ENCODE assay signal across 9 mouse cellular contexts in genomic region chr11:114789061-114789714, GRCm38 (mm10). TPM values are rescaled to one million over a fixed set of nuclear protein-coding genes. Genes with fewer than 3 reads are reported as not detected.
A peak's percentile ranks its signal among the peaks of the same experiment; 100 is the strongest.
DNase-seq lines count a peak whose midpoint lies in the region; ATAC-seq and TF ChIP-seq lines count a peak whose summit lies in the region.
"Had no signal": no experiment of that assay in that cellular context is flagged by ENCODE, and none has a peak within 500 bp of the region (broad histone marks: within the 10 kb centered on the region; RNA-seq: fewer than 3 reads in every experiment).

No protein-coding gene starts in this region.

- no peak for TF ChIP-seq EP300 in CH12.LX (IDR thresholded peaks at IDR 0.05; ENCODE audit: low read length)

- peak overlapping the region; percentile 79 for H3K4me2 ChIP-seq in CH12.LX (ENCODE audit: insufficient read depth, low read depth, poor library complexity, severe bottlenecking)
- H3K4me2 ChIP-seq in forebrain, embryonic 15.5 days (replicated peaks): peak overlapping the region; percentile 44
- peak overlapping the region; percentile 5; the same call in 1 of the 2 replicates for H3K4me2 ChIP-seq in lung, embryonic 16.5 days (ENCODE audit: low read depth, low read length)

- WGBS in forebrain, embryonic 15.5 days: 16% methylated on average over 30 of the region's 30 CpGs
- WGBS in large intestine, adult 2 months: 11% methylated on average over 30 of the region's 30 CpGs
- 9% methylated on average over 30 of the region's 30 CpGs for WGBS in lung, embryonic 16.5 days

- DNase-seq in CH12.LX (ENCODE audit: extremely low read depth): peak; percentile 76
- DNase-seq in heart, postnatal 14 days: peak; percentile 89 to 93
- peak; percentile 19 for DNase-seq in large intestine, adult 2 months (ENCODE audit: low read depth, low spot score)
- DNase-seq in ovary, adult 18-20 months (ENCODE audit: low spot score): peak; percentile 55
- peak; percentile 25 to 84 for DNase-seq in thymus, postnatal 10 days (ENCODE audit: low spot score in 2 of 2)

- in situ Hi-C loops in CH12.LX (cut with MboI; ENCODE audit: low pct_ligation_motif_present, low pct_unique_long_range_greater_than_20kb, low sequenced_read_pairs): no loop called here

- peaks cover 15% of the 10 kb centered on the region for H3K9me3 ChIP-seq in CH12.LX (replicated peaks; ENCODE audit: low read length)
- H3K9me3 ChIP-seq in forebrain, embryonic 15.5 days: no peaks in the 10 kb centered on the region
- H3K9me3 ChIP-seq in lung, embryonic 16.5 days (ENCODE audit: control insufficient read depth, low read length): no peaks in the 10 kb centered on the region

- peak; percentile 50; the same call in 1 of the 2 replicates for ATAC-seq in cerebellum, adult (ENCODE audit: insufficient number of reproducible peaks, low FRiP score, low TSS enrichment)
- ATAC-seq in forebrain, embryonic 15.5 days (replicated peaks): peak; percentile 42; the same call in 1 of the 2 replicates
- ATAC-seq in lung, embryonic 16.5 days (ENCODE audit: low read depth): peak; percentile 51

- no peak overlapping the region for H3K27ac ChIP-seq in CH12.LX (ENCODE audit: insufficient read depth, low read depth)
- H3K27ac ChIP-seq in forebrain, embryonic 15.5 days (replicated peaks): no peak overlapping the region
- H3K27ac ChIP-seq in lung, embryonic 16.5 days (ENCODE audit: low read length): no peak overlapping the region

- TF ChIP-seq CTCF in CH12.LX (conservative IDR thresholded peaks at IDR 0.05 in 1 of 2, IDR thresholded peaks at IDR 0.05 in 1 of 2; ENCODE audit: low read depth in 2 of 2, low read length in 2 of 2): peak; percentile 67 to 100

- H3K9ac ChIP-seq in CH12.LX (ENCODE audit: insufficient read depth, low read depth): 0 out of 2 replicates have a peak overlapping the region, but pooled peaks have one; percentile 11
- peak overlapping the region; percentile 10; the same call in 1 of the 2 replicates for H3K9ac ChIP-seq in forebrain, embryonic 15.5 days (replicated peaks)
- H3K9ac ChIP-seq in lung, embryonic 16.5 days (ENCODE audit: low read length): no peak overlapping the region

- intact Hi-C loops in heart, postnatal 14 days (cut with DNase I): loop anchor here (1.0 to 5.0 kb wide), 2 partner anchors 44 to 112 kb away; partner anchors contain the start of gene Ttyh2

- H3K27me3 ChIP-seq in CH12.LX (replicated peaks): peaks cover 12% of the 10 kb centered on the region
- peaks cover 12% of the 10 kb centered on the region; the same call in 1 of the 2 replicates for H3K27me3 ChIP-seq in forebrain, embryonic 15.5 days
- H3K27me3 ChIP-seq in lung, embryonic 16.5 days (ENCODE audit: control insufficient read depth, insufficient read depth, low read depth, low read length): peaks cover 91% of the 10 kb centered on the region

- H3K4me1 ChIP-seq in CH12.LX (ENCODE audit: control insufficient read depth in 1 of 2, insufficient read depth in 2 of 2): peaks cover 4 to 14% of the 10 kb centered on the region in 2 experiments; a peak in 3 of 4 replicates
- H3K4me1 ChIP-seq in forebrain, embryonic 15.5 days: peaks cover 49% of the 10 kb centered on the region
- peaks cover 12% of the 10 kb centered on the region for H3K4me1 ChIP-seq in lung, embryonic 16.5 days (replicated peaks; ENCODE audit: control insufficient read depth, insufficient read depth, low read length)

- H3K36me3 ChIP-seq in CH12.LX (replicated peaks in 1 of 2; ENCODE audit: control insufficient read depth in 1 of 2, insufficient read depth in 1 of 2, low read length in 1 of 2): peaks cover 0 to 4% of the 10 kb centered on the region in 2 experiments
- no peaks in the 10 kb centered on the region for H3K36me3 ChIP-seq in forebrain, embryonic 15.5 days
- no peaks in the 10 kb centered on the region for H3K36me3 ChIP-seq in lung, embryonic 16.5 days (ENCODE audit: control insufficient read depth, insufficient read depth, low read length)

- TF ChIP-seq RAD21 in CH12.LX (IDR thresholded peaks at IDR 0.05; ENCODE audit: low read depth, low read length): peak; percentile 68

- no peak for TF ChIP-seq POLR2A in CH12.LX (IDR thresholded peaks at IDR 0.05; ENCODE audit: low read depth, low read length)

- no peak overlapping the region for H3K4me3 ChIP-seq in CH12.LX (replicated peaks in 1 of 3; ENCODE audit: low read depth in 2 of 3, low read length in 2 of 3, poor library complexity in 1 of 3)
- H3K4me3 ChIP-seq in forebrain, embryonic 15.5 days: peak overlapping the region; percentile 13; the same call in 1 of the 2 replicates
- no peak overlapping the region for H3K4me3 ChIP-seq in lung, embryonic 16.5 days (ENCODE audit: low read length)
- H3K4me3 ChIP-seq: erythroblast, embryonic 14.5 days had no signal

- no peaks in the 10 kb centered on the region for H3K79me2 ChIP-seq in CH12.LX (replicated peaks; ENCODE audit: control insufficient read depth, extremely low read depth, insufficient read depth, poor library complexity, severe bottlenecking)

- dilution Hi-C loops in CH12.LX (cut with MboI; ENCODE audit: extremely low pct_ligation_motif_present, extremely low pct_unique_long_range_greater_than_20kb, low sequenced_read_pairs): no loop called here

TF ChIP-seq in CH12.LX, 34 proteins besides CTCF, POLR2A, EP300 and RAD21 (continues in another document):
- TF ChIP-seq PAX5 (IDR thresholded peaks at IDR 0.05; ENCODE audit: low read length): no peak
- no peak for TF ChIP-seq MXI1 (IDR thresholded peaks at IDR 0.05; ENCODE audit: low read depth, low read length)
- no peak for TF ChIP-seq GABPA (IDR thresholded peaks at IDR 0.05; ENCODE audit: insufficient replicate concordance, low read depth, low read length)
- TF ChIP-seq ZC3H11A (IDR thresholded peaks at IDR 0.05; ENCODE audit: low read depth, low read length): peak; percentile 48
- no peak for TF ChIP-seq KAT2A (IDR thresholded peaks at IDR 0.05; ENCODE audit: insufficient replicate concordance, low read length)
- no peak for TF ChIP-seq JUN (IDR thresholded peaks at IDR 0.05; ENCODE audit: insufficient read depth, low read depth, low read length)
- TF ChIP-seq ZNF384 (IDR thresholded peaks at IDR 0.05; ENCODE audit: low read depth, low read length): no peak
- peak; percentile 80; the same call in 1 of the 2 replicates for TF ChIP-seq NELFE (IDR thresholded peaks at IDR 0.05; ENCODE audit: low read depth, low read length)
- TF ChIP-seq SMC3 (IDR thresholded peaks at IDR 0.05; ENCODE audit: low read depth, low read length): peak; percentile 100
- peak; percentile 23; the same call in 1 of the 2 replicates for TF ChIP-seq BHLHE40 (IDR thresholded peaks at IDR 0.05; ENCODE audit: low read depth, low read length)
- no peak for TF ChIP-seq MAX (IDR thresholded peaks at IDR 0.05; ENCODE audit: low read length)
- TF ChIP-seq TCF12 (IDR thresholded peaks at IDR 0.05; ENCODE audit: low read depth, low read length): peak; percentile 55; the same call in 1 of the 2 replicates
- no peak for TF ChIP-seq ZKSCAN1 (IDR thresholded peaks at IDR 0.05; ENCODE audit: borderline replicate concordance, low read depth, low read length)
- no peak for TF ChIP-seq CHD1 (IDR thresholded peaks at IDR 0.05; ENCODE audit: low read depth, low read length)
- TF ChIP-seq HCFC1 (IDR thresholded peaks at IDR 0.05; ENCODE audit: low read depth, low read length): no peak; the same call in 1 of the 2 replicates
- peak; percentile 34; the same call in 1 of the 2 replicates for TF ChIP-seq ELF1 (IDR thresholded peaks at IDR 0.05; ENCODE audit: low read depth, low read length)
- no peak for TF ChIP-seq USF1 (IDR thresholded peaks at IDR 0.05; ENCODE audit: low read depth, low read length)
- TF ChIP-seq MEF2A (IDR thresholded peaks at IDR 0.05; ENCODE audit: borderline replicate concordance, low read depth, low read length): peak; percentile 59
- TF ChIP-seq ZMIZ1 (IDR thresholded peaks at IDR 0.05; ENCODE audit: low read depth, low read length): no peak
- TF ChIP-seq UBTF (IDR thresholded peaks at IDR 0.05; ENCODE audit: low read depth, low read length): no peak
- TF ChIP-seq TBP (conservative IDR thresholded peaks at IDR 0.05; ENCODE audit: low read depth, low read length): no peak
- TF ChIP-seq JUND (conservative IDR thresholded peaks at IDR 0.05; ENCODE audit: low read depth, low read length): no peak
- no peak for TF ChIP-seq CHD2 (IDR thresholded peaks at IDR 0.05; ENCODE audit: low read length)
- TF ChIP-seq ETS1 (conservative IDR thresholded peaks at IDR 0.05; ENCODE audit: low read depth, low read length): no peak
- TF ChIP-seq POLR2AphosphoS2 (IDR thresholded peaks at IDR 0.05; ENCODE audit: low read depth, low read length): no peak
- TF ChIP-seq RCOR1 (conservative IDR thresholded peaks at IDR 0.05; ENCODE audit: low read depth, low read length): no peak

RNA-seq across cellular contexts. Expression of gene Btbd17, which starts 6.6 kb away (rescaled TPM):
- not detected in 2 replicates for total RNA-seq in CH12.LX (2012; rRNA removed)
- total RNA-seq in CH12.LX (2014; rRNA removed): not detected in 2 replicates
- not detected in 2 replicates for polyA plus RNA-seq in CH12.LX (2012; ENCODE audit: insufficient read length, low read depth)
- polyA plus RNA-seq in forebrain, embryonic 15.5 days (2015; fragmentation: Nextera tagmentation; extraction: Ambion mirVana): 26.4 and 29.7 TPM in 2 replicates
- total RNA-seq in heart, postnatal 14 days (2021): under 1 TPM in 1 of 2 experiments, not detected in 1; 0.12 TPM
- polyA plus RNA-seq in large intestine, adult 2 months (2012; rRNA removed): 0.30 and 0.40 TPM in 2 replicates
- polyA plus RNA-seq in lung, embryonic 16.5 days (2015; fragmentation: Nextera tagmentation; extraction: Ambion mirVana): 0.23 and 0.34 TPM in 2 replicates
- polyA plus RNA-seq: erythroblast, embryonic 14.5 days had no signal

RNA-seq across cellular contexts. Expression of gene Gpr142, which starts 9.5 kb away (rescaled TPM):
- total RNA-seq in CH12.LX (2012; rRNA removed) (not detected in 2 replicates), CH12.LX (2014; rRNA removed) (not detected in 2 replicates)
- not detected in 2 replicates for polyA plus RNA-seq in CH12.LX (2012; ENCODE audit: insufficient read length, low read depth)
- polyA plus RNA-seq in forebrain, embryonic 15.5 days (2015; fragmentation: Nextera tagmentation; extraction: Ambion mirVana): not detected in 2 replicates
- not detected for total RNA-seq in heart, postnatal 14 days (2021)
- not detected in 2 replicates for polyA plus RNA-seq in large intestine, adult 2 months (2012; rRNA removed)
- polyA plus RNA-seq in lung, embryonic 16.5 days (2015; fragmentation: Nextera tagmentation; extraction: Ambion mirVana): not detected in 2 replicates
- polyA plus RNA-seq: erythroblast, embryonic 14.5 days had no signal

RNA-seq across cellular contexts. Expression of gene Kif19a, which starts 24.0 kb away (rescaled TPM):
- total RNA-seq in CH12.LX (2012; rRNA removed) (5.8 and 8.2 TPM in 2 replicates), CH12.LX (2014; rRNA removed) (0.66 and 1.9 TPM in 2 replicates)
- 0.68 and 1.4 TPM in 2 replicates for polyA plus RNA-seq in CH12.LX (2012; ENCODE audit: insufficient read length, low read depth)
- 0.52 and 0.83 TPM in 2 replicates for polyA plus RNA-seq in forebrain, embryonic 15.5 days (2015; fragmentation: Nextera tagmentation; extraction: Ambion mirVana)
- total RNA-seq in heart, postnatal 14 days (2021): 1 to 10 TPM in 1 of 2 experiments, under 1 TPM in 1; 0.27 to 1.3 TPM
- polyA plus RNA-seq in large intestine, adult 2 months (2012; rRNA removed): 0.76 and 1.0 TPM in 2 replicates
- polyA plus RNA-seq in lung, embryonic 16.5 days (2015; fragmentation: Nextera tagmentation; extraction: Ambion mirVana): 0.46 and 0.72 TPM in 2 replicates
- polyA plus RNA-seq: erythroblast, embryonic 14.5 days had no signal

Comparison
In these comparisons a context has a peak if more than half of its experiments do, and no peak if none do; other contexts are left out.
1. DNase-seq: peak in every context shown above with its lines; median percentile 91 in heart, postnatal 14 days; 76 in CH12.LX; 55 in ovary, adult 18-20 months; 54 in thymus, postnatal 10 days; 19 in large intestine, adult 2 months.
2. H3K4me2 ChIP-seq: peak in every context shown above with its lines; median percentile 79 in CH12.LX; 44 in forebrain, embryonic 15.5 days; 5 in lung, embryonic 16.5 days.
3. RNA of gene Btbd17, which starts 6.6 kb away (polyA plus RNA-seq): 26.4 to 29.7 TPM in forebrain, embryonic 15.5 days; 0.23 to 0.34 TPM in lung, embryonic 16.5 days, 0.30 to 0.40 TPM in large intestine, adult 2 months and not detected in CH12.LX; every median in the first group is over 10 times any median in the second.
4. Peak in every context shown above with its lines, with median percentiles within 50 percentile points of each other: ATAC-seq.